Mouse (Mus musculus) stomach, embryonic 14.5 days (tissue): ENCODE measurements around the gene Prkcb. TPM values are rescaled to one million over a fixed set of nuclear protein-coding genes. Genes with fewer than 3 reads are reported as not detected.
A peak's percentile ranks its signal among the peaks of the same experiment; 100 is the strongest.

Experiments used
- ATAC-seq: fragments of 200-750 bp; cut with Nextera tagmentation; 2 replicates; pipeline ENCODE4 v1.8.0; 2017; ENCODE audit warnings: low read depth, moderate TSS enrichment; ENCODE audit not compliant: insufficient number of reproducible peaks, insufficient read depth, low FRiP score
- H3K27ac ChIP-seq: fragments of 300-500 bp; sonication (generic); 2 replicates; pipeline ENCODE4 v1.5.1; 2014; ENCODE audit warnings: mild to moderate bottlenecking, low read length, moderate library complexity, mixed read lengths
- H3K27me3 ChIP-seq: fragments of 300-500 bp; sonication (generic); 2 replicates; pipeline ENCODE4 v1.6.1; 2014; ENCODE audit warnings: low read length, control low read depth, mixed read lengths; ENCODE audit not compliant: control insufficient read depth, insufficient read depth
- H3K36me3 ChIP-seq: fragments of 300-500 bp; sonication (generic); 2 replicates; pipeline ENCODE4 v1.6.1; 2014; ENCODE audit warnings: mild to moderate bottlenecking, control low read depth, low read length, moderate library complexity, mixed read lengths; ENCODE audit not compliant: control insufficient read depth, insufficient read depth
- H3K4me1 ChIP-seq: fragments of 300-500 bp; sonication (generic); 2 replicates; pipeline ENCODE4 v1.6.1; 2014; ENCODE audit warnings: low read length, control low read depth, mixed read lengths; ENCODE audit not compliant: control insufficient read depth, insufficient read depth
- H3K4me2 ChIP-seq: fragments of 300-500 bp; sonication (generic); replicated peaks from 2 replicates; pipeline ENCODE4 v1.6.1; 2014; ENCODE audit warnings: low read depth, low read length, control low read depth
- H3K4me3 ChIP-seq: fragments of 300-500 bp; sonication (generic); 2 replicates; pipeline ENCODE4 v1.5.1; 2014; ENCODE audit warnings: low read depth, low read length, control low read depth
- H3K9ac ChIP-seq: fragments of 300-500 bp; sonication (generic); replicated peaks from 2 replicates; pipeline ENCODE4 v1.6.1; 2014; ENCODE audit warnings: low read depth, mild to moderate bottlenecking, control low read depth, low read length, moderate library complexity, mixed read lengths
- H3K9me3 ChIP-seq: fragments of 300-500 bp; sonication (generic); 2 replicates; pipeline ENCODE4 v1.6.1; 2016; ENCODE audit warnings: low read depth, low read length, control low read depth; ENCODE audit not compliant: control insufficient read depth
- WGBS: fragments of 180-500 bp; shearing (Covaris S2); extraction: QIAGEN DNeasy Blood & Tissue Kit; methylation state at CpG from one replicate; pipeline ENCODE4 v1.1.7; 2014; 5-methylcytosine and 5-hydroxymethylcytosine counted together
- polyA plus RNA-seq: library from polyadenylated mRNA; unstranded; fragments of >200 nt; fragmentation: Nextera tagmentation; extraction: Ambion mirVana; gene quantifications from 2 replicates; pipeline ENCODE4 v1.2.1, GENCODE M21; 2014

Gene Prkcb
- polyA plus RNA-seq, 1 experiment from 2014 or later = 18.4 TPM

- H3K4me3 ChIP-seq = no peak overlapping the region
- no peaks in the 10 kb centered on the region for H3K4me1 ChIP-seq
- H3K4me2 ChIP-seq = no peak overlapping the region
- H3K9me3 ChIP-seq = no peaks in the 10 kb centered on the region
- 67% methylated on average over 7 of the region's 7 CpGs for WGBS
- no peak for ATAC-seq
- no peak overlapping the region for H3K27ac ChIP-seq
- H3K36me3 ChIP-seq = no peaks in the 10 kb centered on the region
- no peaks in the 10 kb centered on the region for H3K27me3 ChIP-seq
- H3K9ac ChIP-seq = no peak overlapping the region
These were observed 106.8 kb downstream of the Prkcb start for GRCm38 (mm10) chr7:122395159-122395975.

GRCm38 (mm10) chr7:122395976-122396315 is 107.4 kb downstream of the Prkcb start:
- Histone ChIP-seq H3K9me3 (no peaks in the 10 kb centered on the region), H3K4me3 (no peak overlapping the region), H3K4me2 (no peak overlapping the region), H3K27me3 (no peaks in the 10 kb centered on the region), H3K36me3 (no peaks in the 10 kb centered on the region), H3K9ac (no peak overlapping the region), H3K4me1 (no peaks in the 10 kb centered on the region), H3K27ac (no peak overlapping the region)
- no peak for ATAC-seq
- WGBS = 74% methylated on average over 5 of the region's 5 CpGs

GRCm38 (mm10) chr7:122397699-122398098 is 109.1 kb downstream of the Prkcb start:
- Histone ChIP-seq H3K4me3 (no peak overlapping the region), H3K4me2 (no peak overlapping the region), H3K9ac (no peak overlapping the region), H3K27ac (no peak overlapping the region), H3K4me1 (no peaks in the 10 kb centered on the region), H3K36me3 (no peaks in the 10 kb centered on the region), H3K9me3 (no peaks in the 10 kb centered on the region), H3K27me3 (no peaks in the 10 kb centered on the region)
- no peak for ATAC-seq
- WGBS = 78% methylated on average over 3 of the region's 3 CpGs

GRCm38 (mm10) chr7:122402041-122402440 is 113.5 kb downstream of the Prkcb start:
- Histone ChIP-seq H3K4me2 (no peak overlapping the region), H3K4me3 (no peak overlapping the region), H3K9me3 (no peaks in the 10 kb centered on the region), H3K4me1 (peaks cover 8% of the 10 kb centered on the region), H3K27ac (no peak overlapping the region), H3K9ac (no peak overlapping the region), H3K27me3 (no peaks in the 10 kb centered on the region), H3K36me3 (no peaks in the 10 kb centered on the region)
- no peak for ATAC-seq
- WGBS = 83% methylated on average over 7 of the region's 7 CpGs

GRCm38 (mm10) chr7:122403343-122403742 is 114.8 kb downstream of the Prkcb start:
- no peak overlapping the region for H3K9ac ChIP-seq
- H3K4me1 ChIP-seq = peaks cover 8% of the 10 kb centered on the region
- ATAC-seq = no peak
- H3K4me3 ChIP-seq = no peak overlapping the region
- H3K27me3 ChIP-seq = no peaks in the 10 kb centered on the region
- H3K36me3 ChIP-seq = no peaks in the 10 kb centered on the region
- H3K4me2 ChIP-seq = no peak overlapping the region
- 87% methylated on average over 4 of the region's 4 CpGs for WGBS
- no peaks in the 10 kb centered on the region for H3K9me3 ChIP-seq
- no peak overlapping the region for H3K27ac ChIP-seq

- Histone ChIP-seq H3K27me3 (no peaks in the 10 kb centered on the region), H3K4me2 (peak overlapping the region; percentile 33; the same call in 1 of the 2 replicates), H3K36me3 (no peaks in the 10 kb centered on the region), H3K4me1 (peaks cover 8% of the 10 kb centered on the region), H3K27ac (peak overlapping the region; percentile 71; the same call in 1 of the 2 replicates), H3K9me3 (no peaks in the 10 kb centered on the region), H3K4me3 (0 out of 2 replicates have a peak overlapping the region, but pooled peaks have one; percentile 1), H3K9ac (no peak overlapping the region)
- 3% methylated on average over 21 of the region's 21 CpGs for WGBS
- ATAC-seq = peak; percentile 51; the same call in 1 of the 2 replicates
These were observed 116.2 kb downstream of the Prkcb start for GRCm38 (mm10) chr7:122404571-122405393.

- no peak for ATAC-seq
- H3K4me1 ChIP-seq = peaks cover 8% of the 10 kb centered on the region
- H3K4me3 ChIP-seq = no peak overlapping the region
These were observed 118.1 kb downstream of the Prkcb start for GRCm38 (mm10) chr7:122406625-122407024.

GRCm38 (mm10) chr7:122409945-122410344 is 121.4 kb downstream of the Prkcb start:
- Histone ChIP-seq H3K27me3 (no peaks in the 10 kb centered on the region), H3K27ac (no peak overlapping the region), H3K4me1 (no peaks in the 10 kb centered on the region; the same call in 1 of the 2 replicates), H3K9ac (no peak overlapping the region), H3K36me3 (no peaks in the 10 kb centered on the region), H3K4me3 (no peak overlapping the region), H3K4me2 (no peak overlapping the region), H3K9me3 (no peaks in the 10 kb centered on the region)
- 75% methylated on average over 6 of the region's 6 CpGs for WGBS
- ATAC-seq = no peak

More at GRCm38 (mm10) chr7:122406625-122407024, 118.1 kb downstream of the Prkcb start:
- H3K27ac ChIP-seq = no peak overlapping the region
- 68% methylated on average over 13 of the region's 13 CpGs for WGBS
- no peaks in the 10 kb centered on the region for H3K9me3 ChIP-seq
- H3K36me3 ChIP-seq = no peaks in the 10 kb centered on the region
- H3K27me3 ChIP-seq = no peaks in the 10 kb centered on the region
- H3K9ac ChIP-seq = no peak overlapping the region
- no peak overlapping the region for H3K4me2 ChIP-seq
